Mouse (Mus musculus): ENCODE measurements around the gene Tnp2. TPM values are rescaled to one million over a fixed set of nuclear protein-coding genes. Genes with fewer than 3 reads are reported as not detected.

Gene Tnp2
- polyA plus RNA-seq, 1 experiment from 2014 or later: not detected

DNA sequence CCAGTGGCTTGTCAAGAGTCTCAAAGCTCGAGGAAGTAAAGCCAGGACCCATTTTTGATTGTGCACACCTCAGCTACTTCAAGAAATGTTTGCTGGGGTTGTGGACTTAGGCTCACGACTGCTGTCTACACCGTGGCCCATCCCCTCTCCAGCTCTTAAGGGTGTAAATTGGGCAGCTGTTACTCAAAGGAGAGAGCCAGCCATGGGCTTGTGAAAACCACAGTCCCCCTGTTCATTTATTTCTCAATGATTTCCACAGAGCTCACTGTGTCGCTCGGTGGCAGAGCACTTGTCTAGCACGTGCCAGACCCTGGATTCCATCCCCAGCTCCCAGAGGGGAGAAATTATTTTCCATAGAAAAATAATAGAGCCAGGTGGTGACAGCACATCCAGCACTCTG, 32.3 kb downstream of the Tnp2 start:
- no peak for ATAC-seq
- Histone ChIP-seq H3K4me2 (replicated peaks; ENCODE audit: low read depth) (no peak overlapping the region), H3K9me3 (ENCODE audit: control insufficient read depth) (no peaks in the 10 kb centered on the region), H3K4me1 (replicated peaks; ENCODE audit: control insufficient read depth, insufficient read depth, low read length) (no peaks in the 10 kb centered on the region), H3K9ac (ENCODE audit: low read depth, low read length) (no peak overlapping the region), H3K36me3 (ENCODE audit: control insufficient read depth, insufficient read depth) (no peaks in the 10 kb centered on the region), H3K4me3 (ENCODE audit: low read depth, low read length) (no peak overlapping the region), H3K27ac (ENCODE audit: low read depth, low read length) (no peak overlapping the region), H3K27me3 (replicated peaks; ENCODE audit: control insufficient read depth, insufficient read depth, low read length) (no peaks in the 10 kb centered on the region; the same call in 1 of the 2 replicates)
- TF ChIP-seq CTCF (IDR thresholded peaks at IDR 0.05; ENCODE audit: low read depth): no peak
- 91% methylated on average over 5 of the region's 6 CpGs for WGBS

DNA sequence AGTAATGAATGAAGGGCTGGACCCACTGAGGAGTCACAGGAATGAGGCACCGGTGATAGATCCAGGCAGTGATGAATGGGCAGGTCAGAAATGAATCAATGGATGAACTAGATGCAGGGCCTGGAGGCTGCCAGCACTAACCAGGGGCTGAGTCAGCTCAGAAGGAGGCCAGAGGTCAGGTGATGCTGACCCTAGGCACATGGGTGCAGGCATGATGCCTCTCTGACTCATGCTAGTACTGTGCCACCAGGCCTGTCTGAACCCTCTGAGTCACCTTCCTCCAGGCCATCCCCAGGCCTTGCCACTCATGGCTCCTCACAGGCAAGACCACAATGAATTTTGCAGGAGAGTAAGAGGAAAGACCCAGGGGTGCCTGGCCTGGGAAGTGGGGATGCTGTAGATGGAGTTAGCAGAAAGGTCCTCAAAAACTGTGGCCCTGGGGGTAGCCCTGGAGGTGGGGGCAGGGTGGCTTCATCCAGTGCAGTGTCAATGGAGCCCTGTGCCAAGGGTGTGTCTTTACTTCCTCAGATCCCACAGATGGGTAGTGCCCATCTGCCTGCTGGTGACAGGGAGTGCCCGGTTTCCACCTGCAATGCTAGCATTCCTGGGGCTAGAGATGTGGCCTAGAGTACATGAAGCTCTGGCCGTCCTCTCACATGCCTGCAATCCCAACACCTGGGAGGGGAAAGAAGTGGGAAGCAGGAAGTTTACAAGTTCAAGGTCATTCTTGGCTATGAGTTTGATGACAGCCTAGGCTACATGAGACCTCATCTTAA, 33.8 kb downstream of the Tnp2 start:
- Histone ChIP-seq H3K9me3 (ENCODE audit: control insufficient read depth) (no peaks in the 10 kb centered on the region), H3K36me3 (ENCODE audit: control insufficient read depth, insufficient read depth) (no peaks in the 10 kb centered on the region), H3K9ac (ENCODE audit: low read depth, low read length) (no peak overlapping the region), H3K27ac (ENCODE audit: low read depth, low read length) (no peak overlapping the region), H3K4me2 (replicated peaks; ENCODE audit: low read depth) (no peak overlapping the region), H3K4me3 (ENCODE audit: low read depth, low read length) (no peak overlapping the region), H3K27me3 (replicated peaks; ENCODE audit: control insufficient read depth, insufficient read depth, low read length) (no peaks in the 10 kb centered on the region; the same call in 1 of the 2 replicates), H3K4me1 (replicated peaks; ENCODE audit: control insufficient read depth, insufficient read depth, low read length) (no peaks in the 10 kb centered on the region)
- ATAC-seq: peak; percentile 71
- no peak for TF ChIP-seq CTCF (IDR thresholded peaks at IDR 0.05; ENCODE audit: low read depth)
- 69% methylated on average over 3 of the region's 3 CpGs for WGBS

DNA sequence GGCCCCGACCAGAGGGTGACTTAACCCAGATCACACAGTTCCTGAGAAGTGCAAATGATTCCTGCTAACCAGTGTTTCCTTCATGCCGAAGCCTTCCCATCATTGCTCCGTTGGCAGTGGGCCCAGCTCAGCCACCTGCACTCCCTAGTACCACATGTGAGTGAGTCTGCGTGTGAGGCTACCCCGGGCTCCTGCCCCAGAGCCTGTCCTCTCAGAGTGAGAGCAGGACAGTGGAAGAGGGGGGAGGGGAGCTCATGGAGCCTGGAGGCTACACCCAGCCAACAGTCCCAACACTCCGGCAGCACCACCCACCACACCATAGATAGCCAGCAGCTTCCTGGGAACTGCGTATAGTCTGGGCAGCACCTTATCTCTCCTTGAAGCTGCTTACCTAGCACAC, 38.6 kb downstream of the Tnp2 start:
- ATAC-seq: 0 out of 2 replicates have a peak, but pooled peaks have one; percentile 11
- Histone ChIP-seq H3K27me3 (replicated peaks; ENCODE audit: control insufficient read depth, insufficient read depth, low read length) (no peaks in the 10 kb centered on the region), H3K9ac (ENCODE audit: low read depth, low read length) (no peak overlapping the region), H3K36me3 (ENCODE audit: control insufficient read depth, insufficient read depth) (no peaks in the 10 kb centered on the region), H3K4me2 (replicated peaks; ENCODE audit: low read depth) (no peak overlapping the region), H3K4me1 (replicated peaks; ENCODE audit: control insufficient read depth, insufficient read depth, low read length) (0 out of 2 replicates have a peak, but pooled peaks cover 4% of the 10 kb centered on the region), H3K9me3 (ENCODE audit: control insufficient read depth) (no peaks in the 10 kb centered on the region), H3K4me3 (ENCODE audit: low read depth, low read length) (no peak overlapping the region), H3K27ac (ENCODE audit: low read depth, low read length) (no peak overlapping the region)
- WGBS: 24% methylated on average over 7 of the region's 7 CpGs
- no peak for TF ChIP-seq CTCF (IDR thresholded peaks at IDR 0.05; ENCODE audit: low read depth)

DNA sequence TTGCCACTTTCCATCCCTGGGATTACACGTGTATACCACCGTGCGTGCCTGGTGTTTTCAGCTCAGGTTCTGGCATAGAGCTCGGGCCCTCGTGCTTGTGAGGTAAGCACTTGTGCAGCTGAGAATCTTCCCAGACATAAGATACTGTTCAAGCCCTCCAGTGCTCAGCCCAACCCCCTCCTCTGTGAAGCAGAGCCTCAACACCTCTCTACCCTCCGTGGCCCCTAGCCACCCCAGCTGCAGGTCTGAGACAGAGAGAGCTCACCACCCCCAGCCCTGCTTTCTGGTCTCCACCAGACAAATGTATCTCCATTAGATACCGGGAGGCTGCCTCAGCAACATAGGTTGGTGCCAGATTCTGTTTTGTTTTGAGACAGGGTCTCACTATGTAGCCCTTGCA, 39.2 kb downstream of the Tnp2 start:
- ATAC-seq: no peak
- no peak overlapping the region for H3K4me2 ChIP-seq (replicated peaks; ENCODE audit: low read depth)
- no peak for TF ChIP-seq CTCF (IDR thresholded peaks at IDR 0.05; ENCODE audit: low read depth)
- no peaks in the 10 kb centered on the region for H3K36me3 ChIP-seq (ENCODE audit: control insufficient read depth, insufficient read depth)
- no peak overlapping the region for H3K4me3 ChIP-seq (ENCODE audit: low read depth, low read length)
- H3K4me1 ChIP-seq (replicated peaks; ENCODE audit: control insufficient read depth, insufficient read depth, low read length): 0 out of 2 replicates have a peak, but pooled peaks cover 4% of the 10 kb centered on the region
- H3K27me3 ChIP-seq (replicated peaks; ENCODE audit: control insufficient read depth, insufficient read depth, low read length): no peaks in the 10 kb centered on the region
- H3K9ac ChIP-seq (ENCODE audit: low read depth, low read length): no peak overlapping the region
- WGBS: 31% methylated on average over 7 of the region's 7 CpGs
- no peak overlapping the region for H3K27ac ChIP-seq (ENCODE audit: low read depth, low read length)
- no peaks in the 10 kb centered on the region for H3K9me3 ChIP-seq (ENCODE audit: control insufficient read depth)

DNA sequence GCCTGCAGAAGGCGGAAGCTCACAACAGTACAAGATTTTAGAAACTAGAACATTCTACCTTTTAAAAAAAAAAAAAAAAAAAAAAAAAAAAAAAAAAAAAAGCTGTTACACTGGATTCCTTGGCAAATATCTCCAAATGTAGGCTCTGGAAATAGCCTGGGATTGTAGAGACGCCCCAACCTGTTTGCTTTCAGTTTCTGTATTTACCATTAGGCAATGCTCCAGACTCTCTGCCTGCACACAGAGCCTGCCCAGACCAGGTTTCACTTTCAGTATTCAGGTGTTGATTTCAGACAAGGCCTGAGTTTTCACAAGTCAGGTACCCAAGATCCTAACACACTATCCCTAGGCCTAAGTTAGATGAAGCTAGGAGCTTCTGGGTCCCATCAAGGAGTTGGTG, 47.4 kb downstream of the Tnp2 start:
- Histone ChIP-seq H3K4me2 (replicated peaks; ENCODE audit: low read depth) (no peak overlapping the region), H3K36me3 (ENCODE audit: control insufficient read depth, insufficient read depth) (no peaks in the 10 kb centered on the region), H3K9me3 (ENCODE audit: control insufficient read depth) (no peaks in the 10 kb centered on the region), H3K4me3 (ENCODE audit: low read depth, low read length) (no peak overlapping the region), H3K9ac (ENCODE audit: low read depth, low read length) (no peak overlapping the region), H3K27ac (ENCODE audit: low read depth, low read length) (no peak overlapping the region), H3K4me1 (replicated peaks; ENCODE audit: control insufficient read depth, insufficient read depth, low read length) (no peaks in the 10 kb centered on the region), H3K27me3 (replicated peaks; ENCODE audit: control insufficient read depth, insufficient read depth, low read length) (no peaks in the 10 kb centered on the region)
- no peak for TF ChIP-seq CTCF (IDR thresholded peaks at IDR 0.05; ENCODE audit: low read depth)
- ATAC-seq: peak; percentile 80
- WGBS: 64% methylated on average over 2 of the region's 2 CpGs

DNA sequence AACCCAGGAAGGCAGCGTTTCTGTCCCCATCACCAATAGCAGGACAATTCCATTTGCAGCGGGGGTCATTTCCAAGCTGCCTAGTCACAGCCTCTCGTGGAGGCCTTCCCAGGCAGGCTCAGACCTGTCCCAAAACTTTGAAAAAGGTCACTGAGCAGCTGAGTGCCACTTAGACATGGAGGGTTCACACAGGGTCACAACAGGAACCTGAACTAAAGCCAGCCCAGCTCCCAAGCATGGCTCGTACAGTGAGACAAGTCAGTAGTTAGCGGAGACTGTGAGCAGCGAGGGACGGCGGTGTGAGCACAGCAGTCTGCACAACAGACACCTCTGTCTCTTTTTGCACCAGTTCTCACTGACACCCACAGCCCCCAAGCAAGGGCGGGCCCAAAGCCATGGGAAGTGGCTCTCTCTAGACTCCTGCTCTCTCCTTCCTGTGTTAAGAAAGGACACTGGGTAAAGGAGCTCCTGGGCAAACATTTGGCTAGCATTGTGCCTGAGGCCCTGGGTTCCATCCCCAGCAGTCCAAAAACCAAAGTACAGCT, 48.5 kb downstream of the Tnp2 start:
- no peak overlapping the region for H3K4me3 ChIP-seq (ENCODE audit: low read depth, low read length)
- 79% methylated on average over 9 of the region's 9 CpGs for WGBS
- TF ChIP-seq CTCF (IDR thresholded peaks at IDR 0.05; ENCODE audit: low read depth): no peak

More for the DNA sequence above, 48.5 kb downstream of the Tnp2 start:
- Histone ChIP-seq H3K9me3 (ENCODE audit: control insufficient read depth) (no peaks in the 10 kb centered on the region), H3K9ac (ENCODE audit: low read depth, low read length) (no peak overlapping the region), H3K4me2 (replicated peaks; ENCODE audit: low read depth) (no peak overlapping the region), H3K27me3 (replicated peaks; ENCODE audit: control insufficient read depth, insufficient read depth, low read length) (no peaks in the 10 kb centered on the region), H3K36me3 (ENCODE audit: control insufficient read depth, insufficient read depth) (no peaks in the 10 kb centered on the region), H3K4me1 (replicated peaks; ENCODE audit: control insufficient read depth, insufficient read depth, low read length) (no peaks in the 10 kb centered on the region), H3K27ac (ENCODE audit: low read depth, low read length) (no peak overlapping the region)
- no peak for ATAC-seq

Data from intestine, postnatal 0 days (tissue).